Mouse (Mus musculus) T-helper 17 cell (primary cell): ENCODE measurements around the gene Eva1b.

Experiments used
- in situ Hi-C, 2 experiments: fragments of 300-600 bp; cut with MboI, MseI; formaldehyde crosslinking; loops; 1 replicate in 1 of 2; 2 replicates in 1 of 2; pipeline ENCODE4 v1.15.1; 2025; ENCODE audit warnings: high pct_unique_total_duplicates in 2 of 2

The Eva1b gene

DNA sequence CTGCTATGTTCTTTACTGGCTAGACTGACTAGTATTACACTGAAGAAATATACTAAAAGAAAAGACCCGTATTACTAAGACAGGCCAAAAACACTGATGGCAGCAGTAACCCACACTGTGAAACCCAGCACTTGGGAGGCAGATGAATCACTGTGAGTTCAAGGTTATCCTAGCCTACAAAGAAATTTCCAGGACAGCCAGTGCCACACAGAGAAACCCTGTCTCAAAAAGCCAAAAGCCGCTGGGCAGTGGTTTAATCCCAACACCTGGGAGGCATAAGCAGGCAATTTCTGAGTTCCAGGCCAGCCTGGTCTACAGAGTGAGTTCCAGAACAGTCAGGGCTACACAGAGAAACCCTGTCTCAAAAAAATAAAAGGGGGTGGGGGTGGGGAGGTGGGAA, 43.1 kb downstream of the Eva1b start:
- in situ Hi-C loops, result no loop called here

DNA sequence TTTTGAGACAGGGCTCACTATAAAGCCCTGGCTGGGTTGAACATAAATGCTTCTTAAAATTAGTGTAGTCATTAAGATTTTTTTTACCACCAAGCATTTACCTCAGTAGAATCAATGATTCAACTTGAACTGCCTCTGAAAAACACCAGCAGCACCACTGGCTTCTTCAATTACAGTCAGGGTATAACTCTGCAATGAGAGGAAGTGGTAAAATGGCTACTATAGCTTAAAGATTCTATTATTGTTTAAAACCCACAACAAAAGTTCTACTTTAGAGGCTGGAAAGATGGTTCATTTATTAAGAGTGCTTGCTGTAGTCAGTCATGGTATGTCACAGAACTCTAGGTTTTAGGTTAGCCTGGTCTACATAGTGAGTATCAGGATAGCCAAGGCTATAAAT, 46.7 kb downstream of the Eva1b start:
- in situ Hi-C loops, result no loop called here

DNA sequence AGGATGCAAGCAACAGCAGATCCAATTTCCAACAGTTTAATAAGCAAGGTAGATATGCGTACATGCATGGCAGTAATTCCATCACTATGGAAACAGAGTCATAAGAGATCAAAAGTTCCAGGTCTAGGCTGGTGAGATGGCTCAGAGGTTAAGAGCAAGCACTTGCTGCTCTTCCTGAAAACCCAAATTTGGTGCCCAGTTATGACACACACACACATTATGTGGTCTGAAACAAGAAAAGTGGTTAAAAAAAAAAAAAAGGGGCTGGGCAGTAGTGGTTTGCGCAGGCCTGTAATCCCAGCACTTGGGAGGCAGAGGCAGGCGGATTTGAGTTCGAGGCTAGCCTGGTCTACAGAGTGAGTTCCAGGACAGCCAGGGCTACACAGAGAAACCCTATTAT, 47.4 kb downstream of the Eva1b start:
- in situ Hi-C loops, result no loop called here

DNA sequence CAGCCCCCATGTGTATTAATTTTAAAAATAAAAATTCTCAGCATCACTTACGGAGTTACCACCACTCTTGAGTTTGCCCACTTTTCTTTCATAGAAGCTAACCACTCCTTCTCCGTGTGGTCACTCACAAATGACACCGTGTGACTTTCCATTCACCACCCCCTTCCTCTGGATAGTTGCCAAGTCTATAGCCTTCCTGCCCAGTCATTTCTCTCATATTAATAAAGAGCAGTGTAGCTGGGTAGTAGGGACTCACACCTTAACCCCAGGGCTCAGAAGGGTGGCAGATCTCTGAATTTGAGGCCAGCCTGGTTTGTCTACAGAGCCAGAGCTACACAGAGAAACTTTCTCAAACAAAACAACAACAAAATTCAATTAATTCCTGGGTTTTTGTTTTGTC, 49.9 kb downstream of the Eva1b start:
- in situ Hi-C loops, result no loop called here
